ENCODE assay signal across 8 mouse cellular contexts in genomic region chr4:54944921-54945430, GRCm38 (mm10). TPM values are rescaled to one million over a fixed set of nuclear protein-coding genes. Genes with fewer than 3 reads are reported as not detected.
DNase-seq lines count a peak whose midpoint lies in the region; ATAC-seq and TF ChIP-seq lines count a peak whose summit lies in the region.

TSS of gene Zfp462 (plus strand) at chr4:54945048.

- peak within 1 kb of the TSS; percentile 64 for H3K4me3 ChIP-seq in embryonic facial prominence, embryonic 11.5 days (ENCODE audit: low read depth, low read length)
- H3K4me3 ChIP-seq in heart, embryonic 15.5 days: peak within 1 kb of the TSS; percentile 82
- peak within 1 kb of the TSS; percentile 54 for H3K4me3 ChIP-seq in lung, postnatal 0 days (ENCODE audit: low read depth, low read length)
- peak within 1 kb of the TSS; percentile 75 for H3K4me3 ChIP-seq in testis, adult 2 months (ENCODE audit: control insufficient read depth, low read depth, low read length)

- peak within 1 kb of the TSS; percentile 82 for H3K9ac ChIP-seq in embryonic facial prominence, embryonic 11.5 days (replicated peaks; ENCODE audit: low read length)
- peak within 1 kb of the TSS; percentile 66 for H3K9ac ChIP-seq in heart, embryonic 15.5 days
- 0 out of 2 replicates have a peak within 1 kb of the TSS, but pooled peaks have one; percentile 16 for H3K9ac ChIP-seq in lung, postnatal 0 days (replicated peaks; ENCODE audit: low read depth)

- peak; percentile 44; the same call in 1 of the 2 replicates for ATAC-seq in embryonic facial prominence, embryonic 11.5 days (replicated peaks; ENCODE audit: insufficient number of reproducible peaks, low FRiP score, low TSS enrichment, low read depth)
- 0 out of 2 replicates have a peak, but pooled peaks have one; percentile 10 for ATAC-seq in heart, embryonic 15.5 days (replicated peaks; ENCODE audit: insufficient number of reproducible peaks, insufficient read depth, low FRiP score, low read depth)
- peak; percentile 40 for ATAC-seq in lung, postnatal 0 days

- DNase-seq in urinary bladder, adult 18-20 months (ENCODE audit: low spot score in 2 of 2): peak; percentile 51 to 56
- no peak for DNase-seq in urinary bladder, postnatal 10 days (ENCODE audit: low spot score)
- DNase-seq in embryonic facial prominence, embryonic 11.5 days (ENCODE audit: low spot score): peak; percentile 89
- DNase-seq in kidney, postnatal 25 days: peak; percentile 79 to 89
- DNase-seq in lung, postnatal 0 days (ENCODE audit: low spot score): peak; percentile 70
- no peak for DNase-seq in thymus, adult 18-20 months

- peak within 1 kb of the TSS; percentile 69 for H3K4me2 ChIP-seq in embryonic facial prominence, embryonic 11.5 days (ENCODE audit: low read depth, low read length)
- peak within 1 kb of the TSS; percentile 97 for H3K4me2 ChIP-seq in heart, embryonic 15.5 days
- peak within 1 kb of the TSS; percentile 96 for H3K4me2 ChIP-seq in lung, postnatal 0 days (replicated peaks; ENCODE audit: low read depth, low read length)

- TF ChIP-seq EP300 in lung, postnatal 0 days (IDR thresholded peaks at IDR 0.05): no peak

- H3K4me1 ChIP-seq in embryonic facial prominence, embryonic 11.5 days (ENCODE audit: control insufficient read depth, insufficient read depth, low read length): no peaks in the 10 kb centered on the region
- peaks cover 17% of the 10 kb centered on the region; the same call in 1 of the 2 replicates for H3K4me1 ChIP-seq in heart, embryonic 15.5 days (replicated peaks)
- peaks cover 3% of the 10 kb centered on the region; the same call in 1 of the 2 replicates for H3K4me1 ChIP-seq in lung, postnatal 0 days (ENCODE audit: insufficient read depth, low read depth, low read length)
- peaks cover 17% of the 10 kb centered on the region; the same call in 1 of the 2 replicates for H3K4me1 ChIP-seq in testis, adult 2 months (ENCODE audit: control insufficient read depth, insufficient read depth, low read length)

- under 1% methylated on average over 41 of the region's 43 CpGs for WGBS in embryonic facial prominence, embryonic 11.5 days
- under 1% methylated on average over 43 of the region's 43 CpGs for WGBS in heart, embryonic 15.5 days
- WGBS in lung, postnatal 0 days: 1% methylated on average over 32 of the region's 43 CpGs

- no peak for TF ChIP-seq CTCF in lung, postnatal 0 days (IDR thresholded peaks at IDR 0.05)
- no peak for TF ChIP-seq CTCF in testis, adult 2 months (IDR thresholded peaks at IDR 0.05; ENCODE audit: control insufficient read depth, insufficient read depth, insufficient replicate concordance, low read depth, low read length)

- no peak for TF ChIP-seq POLR2A in testis, adult 2 months (IDR thresholded peaks at IDR 0.05; ENCODE audit: control insufficient read depth, low read depth, low read length)

- no peaks in the 10 kb centered on the region for H3K9me3 ChIP-seq in embryonic facial prominence, embryonic 11.5 days (replicated peaks; ENCODE audit: control insufficient read depth, low read length)
- H3K9me3 ChIP-seq in heart, embryonic 15.5 days (replicated peaks): no peaks in the 10 kb centered on the region
- no peaks in the 10 kb centered on the region for H3K9me3 ChIP-seq in lung, postnatal 0 days (ENCODE audit: low read length)

- no peaks in the 10 kb centered on the region for H3K27me3 ChIP-seq in embryonic facial prominence, embryonic 11.5 days (ENCODE audit: control insufficient read depth, insufficient read depth, low read length)
- no peaks in the 10 kb centered on the region for H3K27me3 ChIP-seq in heart, embryonic 15.5 days
- H3K27me3 ChIP-seq in lung, postnatal 0 days (replicated peaks; ENCODE audit: insufficient read depth, low read length): 0 out of 2 replicates have a peak, but pooled peaks cover 4% of the 10 kb centered on the region
- H3K27me3 ChIP-seq in testis, adult 2 months (ENCODE audit: control insufficient read depth, insufficient read depth, low read length): peaks cover 2% of the 10 kb centered on the region

- no peaks in the 10 kb centered on the region for H3K36me3 ChIP-seq in embryonic facial prominence, embryonic 11.5 days (replicated peaks; ENCODE audit: control insufficient read depth, insufficient read depth, low read depth, low read length)
- H3K36me3 ChIP-seq in heart, embryonic 15.5 days: no peaks in the 10 kb centered on the region
- no peaks in the 10 kb centered on the region for H3K36me3 ChIP-seq in lung, postnatal 0 days (ENCODE audit: insufficient read depth, low read length)
- H3K36me3 ChIP-seq in testis, adult 2 months (ENCODE audit: control insufficient read depth, insufficient read depth, low read length): no peaks in the 10 kb centered on the region

- H3K27ac ChIP-seq in embryonic facial prominence, embryonic 11.5 days (replicated peaks; ENCODE audit: low read depth, low read length): peak within 1 kb of the TSS; percentile 93
- peak within 1 kb of the TSS; percentile 56 for H3K27ac ChIP-seq in heart, embryonic 15.5 days
- H3K27ac ChIP-seq in lung, postnatal 0 days (ENCODE audit: low read length): 0 out of 2 replicates have a peak within 1 kb of the TSS, but pooled peaks have one; percentile 38
- H3K27ac ChIP-seq in testis, adult 2 months (ENCODE audit: control insufficient read depth, insufficient read depth, low read depth, low read length): no peak within 1 kb of the TSS

RNA-seq across cellular contexts. Expression of gene Zfp462, which starts in this region (rescaled TPM):
- 15.4 and 16.9 TPM in 2 replicates for polyA plus RNA-seq in embryonic facial prominence, embryonic 11.5 days (2014; fragmentation: Nextera tagmentation; extraction: Ambion mirVana)
- 1.8 and 2.0 TPM in 2 replicates for polyA plus RNA-seq in heart, embryonic 15.5 days (2015; fragmentation: Nextera tagmentation; extraction: Ambion mirVana)
- 1.5 and 1.8 TPM in 2 replicates for polyA plus RNA-seq in lung, postnatal 0 days (2015; fragmentation: Nextera tagmentation; extraction: Ambion mirVana)
- 5.2 and 5.7 TPM in 2 replicates for polyA plus RNA-seq in testis, adult 2 months (2012; rRNA removed)

Comparison
In these comparisons a context has a peak if more than half of its experiments do, and no peak if none do; other contexts are left out.
1. DNase-seq: peak in urinary bladder, adult 18-20 months (2 of 2), embryonic facial prominence, embryonic 11.5 days (single experiment), kidney, postnatal 25 days (2 of 2) and lung, postnatal 0 days (single experiment); none in urinary bladder, postnatal 10 days (single experiment) and thymus, adult 18-20 months (0 of 2).
2. H3K9ac ChIP-seq: peak in every context shown above with its lines; median percentile 82 in embryonic facial prominence, embryonic 11.5 days; 66 in heart, embryonic 15.5 days; 16 in lung, postnatal 0 days.
3. Peak in every context shown above with its lines, with median percentiles within 50 percentile points of each other: ATAC-seq, H3K4me2 ChIP-seq and H3K4me3 ChIP-seq.